Mouse (Mus musculus) bone marrow macrophage, adult 2 months (primary cell): ENCODE measurements around the gene Lcor.

Source experiments
- CTCF ChIP-seq: IDR thresholded peaks from 2 replicates; pipeline ENCODE4 v1.5.1; 2012; ENCODE audit warnings: low read depth, mild to moderate bottlenecking, low read length, moderate library complexity
- POLR2A ChIP-seq: IDR thresholded peaks from 2 replicates; pipeline ENCODE4 v1.6.1; 2012; ENCODE audit warnings: mild to moderate bottlenecking, low read depth, low read length, borderline replicate concordance

- no peak for TF ChIP-seq CTCF
- TF ChIP-seq POLR2A: no peak
Measured at GRCm38 (mm10) chr19:41445723-41446122, 36.7 kb upstream of the Lcor start.
